Mouse (Mus musculus): ENCODE data around the gene Prss30.

- TF ChIP-seq CTCF (IDR thresholded peaks at IDR 0.05; ENCODE audit: low read depth, low read length) = no peak
- TF ChIP-seq POLR2A (IDR thresholded peaks at IDR 0.05; ENCODE audit: borderline replicate concordance, low read depth, low read length) = no peak
Observed at GRCm38 (mm10) chr17:24000404-24000803, 20.0 kb upstream of the Prss30 start.

Data from bone marrow macrophage, adult 2 months (primary cell).